Mouse (Mus musculus) brown adipose tissue, adult 24 weeks (tissue): ENCODE results near the gene Cd36. TPM values are rescaled to one million over a fixed set of nuclear protein-coding genes. Genes with fewer than 3 reads are reported as not detected.
"Not testable (repeated sequence)": the region's sequence is repeated elsewhere in the genome, so short reads cannot be mapped to it uniquely, and the experiment has no call there.

Source experiments
- H3K27ac ChIP-seq: fragments of 200-500 bp; replicated peaks from 2 replicates; pipeline ENCODE4 v1.5.1; 2012; ENCODE audit warnings: low read depth, mild to moderate bottlenecking, low read length
- H3K4me1 ChIP-seq: fragments of 200-500 bp; 2 replicates; pipeline ENCODE4 v1.6.1; 2012; ENCODE audit warnings: low read length, mixed read lengths; ENCODE audit not compliant: control insufficient read depth, insufficient read depth, insufficient read length
- H3K4me3 ChIP-seq: fragments of 200-500 bp; 2 replicates; pipeline ENCODE4 v1.5.1; 2012; ENCODE audit warnings: low read depth, mild to moderate bottlenecking, low read length, moderate library complexity; ENCODE audit not compliant: insufficient read depth
- polyA plus RNA-seq: library from polyadenylated mRNA; stranded (reverse); fragments of >200 nt; gene quantifications from 2 replicates; pipeline ENCODE4 v1.2.4, GENCODE M21; 2012; ENCODE audit not compliant: missing spikeins, insufficient read depth, insufficient read length

The Cd36 gene
- polyA plus RNA-seq, result 1,463 and 1,631 TPM in 2 replicates

- H3K4me1 ChIP-seq, result peaks cover 10% of the 10 kb centered on the region
- H3K4me3 ChIP-seq, result peak within 1 kb of the TSS; percentile 25; the same call in 1 of the 2 replicates
- H3K27ac ChIP-seq, result peak within 1 kb of the TSS; percentile 89
Measured at GRCm38 (mm10) chr5:17888598-17888997, at the start of gene Cd36. Cd36 (minus strand) TSS chr5:17888801.

- Histone ChIP-seq H3K4me1 (peaks cover 5% of the 10 kb centered on the region), H3K4me3 (no peak overlapping the region), H3K27ac (peak overlapping the region; percentile 48)
Measured at GRCm38 (mm10) chr5:17934501-17934900, 45.9 kb upstream of the Cd36 start.

GRCm38 (mm10) chr5:17931588-17931987 lies 43.0 kb upstream of the Cd36 start:
- not testable (repeated sequence) for H3K4me3 ChIP-seq, H3K27ac ChIP-seq
- peaks cover 13% of the 10 kb centered on the region for H3K4me1 ChIP-seq

GRCm38 (mm10) chr5:17929006-17929567 lies 40.5 kb upstream of the Cd36 start:
- peaks cover 19% of the 10 kb centered on the region for H3K4me1 ChIP-seq
- H3K27ac ChIP-seq, result peak overlapping the region; percentile 71
- H3K4me3 ChIP-seq, result no peak overlapping the region

GRCm38 (mm10) chr5:17928471-17928870 lies 39.9 kb upstream of the Cd36 start:
- peaks cover 22% of the 10 kb centered on the region for H3K4me1 ChIP-seq
- peak overlapping the region; percentile 51 for H3K27ac ChIP-seq
- no peak overlapping the region for H3K4me3 ChIP-seq

GRCm38 (mm10) chr5:17924085-17924518 lies 35.5 kb upstream of the Cd36 start:
- H3K4me3 ChIP-seq, result no peak overlapping the region
- peaks cover 22% of the 10 kb centered on the region for H3K4me1 ChIP-seq
- H3K27ac ChIP-seq, result peak overlapping the region; percentile 99

- Histone ChIP-seq H3K27ac (peak overlapping the region; percentile 99), H3K4me3 (no peak overlapping the region), H3K4me1 (peaks cover 21% of the 10 kb centered on the region)
Measured at GRCm38 (mm10) chr5:17923648-17924047, 35.0 kb upstream of the Cd36 start.

- Histone ChIP-seq H3K4me3 (no peak overlapping the region), H3K4me1 (peaks cover 7% of the 10 kb centered on the region), H3K27ac (peak overlapping the region; percentile 78)
Measured at GRCm38 (mm10) chr5:17918966-17919365, 30.4 kb upstream of the Cd36 start.

GRCm38 (mm10) chr5:17904766-17905165 lies 16.2 kb upstream of the Cd36 start:
- H3K4me1 ChIP-seq, result peaks cover 10% of the 10 kb centered on the region
- H3K4me3 ChIP-seq, result no peak overlapping the region
- no peak overlapping the region for H3K27ac ChIP-seq

GRCm38 (mm10) chr5:17898948-17899347 lies 10.3 kb upstream of the Cd36 start:
- Histone ChIP-seq H3K27ac (peak overlapping the region; percentile 87), H3K4me3 (no peak overlapping the region), H3K4me1 (peaks cover 4% of the 10 kb centered on the region)

- H3K27ac ChIP-seq, result peak overlapping the region; percentile 68
- not testable (repeated sequence) for H3K4me3 ChIP-seq, H3K4me1 ChIP-seq
Measured at GRCm38 (mm10) chr5:17897641-17898040, 9.0 kb upstream of the Cd36 start.

GRCm38 (mm10) chr5:17893577-17894172 lies 5.1 kb upstream of the Cd36 start:
- no peak overlapping the region for H3K4me3 ChIP-seq
- H3K27ac ChIP-seq, result peak overlapping the region; percentile 90

GRCm38 (mm10) chr5:17889291-17889690 lies 690 bp upstream of the Cd36 start:
- Histone ChIP-seq H3K27ac (peak overlapping the region; percentile 89; the same call in 1 of the 2 replicates), H3K4me1 (peaks cover 10% of the 10 kb centered on the region), H3K4me3 (no peak overlapping the region)

More at GRCm38 (mm10) chr5:17893577-17894172, 5.1 kb upstream of the Cd36 start:
- peaks cover 5% of the 10 kb centered on the region for H3K4me1 ChIP-seq

GRCm38 (mm10) chr5:17886377-17886776 lies 2.2 kb downstream of the Cd36 start:
- peaks cover 7% of the 10 kb centered on the region for H3K4me1 ChIP-seq
- peak overlapping the region; percentile 72 for H3K27ac ChIP-seq
- H3K4me3 ChIP-seq, result no peak overlapping the region

- no peak overlapping the region for H3K27ac ChIP-seq
- H3K4me1 ChIP-seq, result peaks cover 12% of the 10 kb centered on the region
- H3K4me3 ChIP-seq, result no peak overlapping the region
Measured at GRCm38 (mm10) chr5:17883357-17883875, 5.2 kb downstream of the Cd36 start.

- Histone ChIP-seq H3K4me1 (peaks cover 14% of the 10 kb centered on the region), H3K27ac (peak overlapping the region; percentile 87), H3K4me3 (no peak overlapping the region)
Measured at GRCm38 (mm10) chr5:17881542-17881896, 7.1 kb downstream of the Cd36 start.
